Mouse (Mus musculus) kidney, embryonic 16.5 days (tissue): ENCODE results near the gene Gm16181. TPM values are rescaled to one million over a fixed set of nuclear protein-coding genes. Genes with fewer than 3 reads are reported as not detected.

Source experiments
- ATAC-seq: fragments of 200-750 bp; cut with Nextera tagmentation; 2 replicates; pipeline ENCODE4 v1.8.0; 2017; ENCODE audit warnings: moderate TSS enrichment; ENCODE audit not compliant: low FRiP score, low TSS enrichment
- H3K27ac ChIP-seq: fragments of 300-500 bp; sonication (generic); 2 replicates; pipeline ENCODE4 v1.5.1; 2014; ENCODE audit warnings: low read length
- H3K27me3 ChIP-seq: fragments of 300-500 bp; sonication (generic); 2 replicates; pipeline ENCODE4 v1.6.1; 2014; ENCODE audit warnings: low read length, control low read depth, mixed read lengths; ENCODE audit not compliant: insufficient read depth
- H3K36me3 ChIP-seq: fragments of 300-500 bp; sonication (generic); 2 replicates; pipeline ENCODE4 v1.6.1; 2014; ENCODE audit warnings: low read length, control low read depth, mixed read lengths; ENCODE audit not compliant: insufficient read depth
- H3K4me1 ChIP-seq: fragments of 300-500 bp; sonication (generic); 2 replicates; pipeline ENCODE4 v1.6.1; 2014; ENCODE audit warnings: low read length, control low read depth, mixed read lengths; ENCODE audit not compliant: insufficient read depth
- H3K4me2 ChIP-seq: fragments of 300-500 bp; sonication (generic); replicated peaks from 2 replicates; pipeline ENCODE4 v1.6.1; 2014; ENCODE audit warnings: low read depth, low read length
- H3K4me3 ChIP-seq: fragments of 300-500 bp; sonication (generic); 2 replicates; pipeline ENCODE4 v1.5.1; 2014; ENCODE audit warnings: mild to moderate bottlenecking, low read length
- H3K9ac ChIP-seq: fragments of 300-500 bp; sonication (generic); replicated peaks from 2 replicates; pipeline ENCODE4 v1.6.1; 2014; ENCODE audit warnings: low read length
- H3K9me3 ChIP-seq: fragments of 300-500 bp; sonication (generic); 2 replicates; pipeline ENCODE4 v1.6.1; 2016; ENCODE audit warnings: low read length, control low read depth
- WGBS: fragments of 180-500 bp; shearing (Covaris S2); extraction: QIAGEN DNeasy Blood & Tissue Kit; methylation state at CpG from one replicate; pipeline ENCODE4 v1.1.7; 2014; 5-methylcytosine and 5-hydroxymethylcytosine counted together
- polyA plus RNA-seq: library from polyadenylated mRNA; unstranded; fragments of >200 nt; fragmentation: Nextera tagmentation; extraction: Ambion mirVana; gene quantifications from 2 replicates; pipeline ENCODE4 v1.2.1, GENCODE M21; 2015

Gene Gm16181
- polyA plus RNA-seq, 1 experiment from 2014 or later: 0.56 TPM

DNA sequence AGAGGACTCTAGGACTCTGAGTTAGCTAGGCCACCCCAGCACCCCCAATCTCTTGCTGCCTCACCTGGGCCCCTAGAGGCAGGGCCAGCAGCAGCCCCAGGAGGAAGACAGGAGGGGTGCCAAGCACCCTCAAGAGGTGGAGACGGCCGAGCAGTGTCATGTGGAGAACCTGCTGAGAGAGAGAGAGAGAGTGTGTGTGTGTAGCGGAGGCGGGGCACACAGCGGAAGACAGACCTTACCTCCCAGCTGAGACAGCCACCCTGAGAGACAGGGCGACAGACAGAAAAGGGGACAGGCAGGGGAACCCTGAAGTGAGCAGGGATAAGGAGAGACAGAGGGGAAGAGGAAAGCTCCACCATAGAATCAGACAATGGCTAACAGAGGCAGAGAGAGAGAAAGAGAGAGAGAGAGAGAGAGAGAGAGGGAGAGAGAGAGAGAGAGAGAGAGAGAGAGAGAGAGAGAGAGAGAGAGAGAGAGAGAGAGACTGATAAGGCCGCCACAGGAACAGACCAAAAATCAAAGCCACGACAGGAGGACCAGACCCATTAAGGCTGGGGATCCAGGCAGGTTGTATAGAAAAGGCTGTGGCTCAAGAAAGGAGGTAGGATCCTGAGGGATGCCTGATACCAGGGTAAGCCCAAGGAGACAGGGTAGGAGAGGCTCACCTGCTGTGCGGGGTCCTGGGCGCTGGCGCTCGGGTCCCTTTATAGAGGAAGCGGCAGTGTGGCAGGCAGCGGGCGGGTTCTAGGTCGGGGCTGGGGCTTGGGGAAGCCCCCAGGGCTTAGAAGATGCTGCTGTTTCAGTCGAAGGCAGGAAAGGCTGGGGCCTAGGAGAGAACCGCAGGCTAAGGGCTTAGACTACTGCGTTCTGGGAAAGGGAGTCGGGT is 15.9 kb upstream of the Gm16181 start, which contains the start of gene Lta:
Lta (minus strand) TSS at position 858 of the 886 bp plus-strand sequence.
- Histone ChIP-seq H3K4me3 (no peak within 1 kb of the TSS), H3K9me3 (no peaks in the 10 kb centered on the region), H3K9ac (no peak within 1 kb of the TSS), H3K36me3 (no peaks in the 10 kb centered on the region), H3K27me3 (peaks cover 25% of the 10 kb centered on the region), H3K27ac (no peak within 1 kb of the TSS), H3K4me2 (no peak within 1 kb of the TSS), H3K4me1 (0 out of 2 replicates have a peak, but pooled peaks cover 9% of the 10 kb centered on the region)
- ATAC-seq: no peak
- 46% methylated on average over 20 of the region's 20 CpGs for WGBS

DNA sequence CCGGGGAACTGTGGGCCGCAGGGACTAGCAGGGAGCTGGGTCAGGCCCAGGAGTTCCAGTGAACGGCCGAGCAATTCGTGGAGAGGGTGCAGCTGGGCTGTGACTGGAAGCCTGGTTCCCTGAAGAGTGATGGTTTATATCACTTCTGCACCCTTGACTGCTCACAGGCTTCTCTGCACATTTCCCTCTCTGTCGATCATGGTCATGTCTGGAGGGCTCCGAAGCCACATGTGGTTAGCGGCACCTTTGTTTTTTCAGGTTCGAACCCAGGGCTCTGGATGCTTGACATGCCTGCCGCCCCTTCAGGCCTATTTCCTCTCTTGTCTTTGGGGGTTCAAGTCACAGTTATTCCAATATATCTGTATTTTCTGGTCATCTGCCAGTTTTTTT is 15.3 kb upstream of the Gm16181 start:
- Histone ChIP-seq H3K4me2 (no peak overlapping the region), H3K27ac (no peak overlapping the region), H3K4me3 (no peak overlapping the region), H3K9me3 (no peaks in the 10 kb centered on the region), H3K36me3 (no peaks in the 10 kb centered on the region), H3K27me3 (peaks cover 19% of the 10 kb centered on the region), H3K4me1 (0 out of 2 replicates have a peak, but pooled peaks cover 9% of the 10 kb centered on the region), H3K9ac (no peak overlapping the region)
- ATAC-seq: no peak
- 43% methylated on average over 10 of the region's 10 CpGs for WGBS

DNA sequence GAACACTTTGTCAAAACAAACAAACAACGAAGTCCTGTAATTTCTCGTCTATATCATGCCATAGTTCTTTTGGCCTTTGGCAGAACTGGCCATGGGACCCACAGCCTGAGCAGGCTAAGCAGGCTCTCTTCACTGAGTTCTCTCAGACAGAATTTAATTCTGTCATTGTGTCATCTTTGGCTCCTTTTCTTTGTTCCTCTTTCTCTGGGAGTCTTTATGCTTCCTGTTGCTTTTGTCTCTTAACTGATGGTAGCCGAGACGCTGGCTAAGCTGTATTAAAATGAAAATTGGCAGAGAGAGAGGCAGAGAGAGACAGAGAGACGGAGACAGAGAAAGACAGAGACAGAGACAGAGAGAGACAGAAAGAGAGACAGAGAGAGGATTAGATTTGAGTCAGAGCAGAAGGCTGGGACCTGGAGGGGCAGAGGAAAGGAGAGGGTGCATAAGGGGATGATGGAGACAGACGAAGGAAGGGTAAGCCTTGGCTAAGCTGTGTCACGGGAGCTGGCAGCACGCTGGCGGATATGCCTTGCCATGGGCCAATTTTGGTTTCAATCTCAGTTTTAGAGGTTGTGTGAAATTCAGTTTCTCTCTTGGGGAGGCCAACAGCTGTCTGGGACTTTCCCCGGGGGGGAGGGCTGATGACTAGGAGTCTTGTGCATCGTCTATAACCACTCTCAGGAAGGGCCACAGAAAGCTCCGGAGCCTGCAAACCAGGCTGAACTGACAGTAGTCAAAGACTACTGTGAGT is 10.7 kb upstream of the Gm16181 start:
- Histone ChIP-seq H3K27ac (no peak overlapping the region), H3K9me3 (no peaks in the 10 kb centered on the region), H3K36me3 (no peaks in the 10 kb centered on the region), H3K4me3 (no peak overlapping the region), H3K27me3 (no peaks in the 10 kb centered on the region), H3K4me1 (peaks cover 9% of the 10 kb centered on the region; the same call in 1 of the 2 replicates), H3K9ac (no peak overlapping the region), H3K4me2 (no peak overlapping the region)
- WGBS: 76% methylated on average over 12 of the region's 12 CpGs
- no peak for ATAC-seq

DNA sequence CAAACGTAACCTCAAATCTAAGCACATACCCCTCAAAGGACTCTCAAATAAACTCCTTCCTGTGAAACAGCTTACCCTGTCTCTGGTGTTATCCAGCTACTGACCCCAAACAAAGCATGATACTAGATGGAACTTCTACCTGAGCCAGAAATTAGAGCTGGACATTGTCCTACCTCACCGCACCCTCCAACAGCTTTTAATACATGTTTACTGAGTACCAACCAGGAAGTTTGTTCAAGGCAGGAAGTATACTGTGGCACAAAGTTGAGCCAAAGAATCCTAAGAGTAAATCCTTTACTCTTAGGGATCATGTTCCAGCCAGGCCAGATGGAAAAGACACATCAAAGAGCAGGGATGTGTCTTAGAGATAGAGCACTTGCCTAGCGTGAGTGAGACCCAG is 10.0 kb upstream of the Gm16181 start:
- H3K4me2 ChIP-seq: no peak overlapping the region

DNA sequence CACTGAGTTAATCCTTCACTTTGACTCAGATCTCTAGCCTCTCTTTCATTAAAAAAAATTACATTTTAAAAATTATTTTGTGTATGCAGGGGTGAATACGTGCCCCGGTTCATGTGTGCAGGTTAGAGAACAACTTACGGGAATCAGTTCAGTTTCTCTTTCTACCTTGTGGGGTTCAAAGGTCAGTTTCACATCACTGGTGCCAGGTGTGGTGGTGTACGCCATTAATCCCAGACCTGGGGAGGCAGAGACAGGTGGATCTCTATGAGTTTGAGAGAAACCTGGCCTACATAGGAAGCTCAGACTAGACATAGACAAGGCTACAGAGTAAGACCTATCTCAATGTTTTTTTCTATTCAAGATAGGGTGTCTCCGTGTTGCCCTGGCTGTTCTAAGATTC is 7.6 kb upstream of the Gm16181 start:
- H3K9me3 ChIP-seq: no peaks in the 10 kb centered on the region
- no peak overlapping the region for H3K4me3 ChIP-seq
- H3K27me3 ChIP-seq: no peaks in the 10 kb centered on the region
- no peak overlapping the region for H3K9ac ChIP-seq
- ATAC-seq: no peak
- no peak overlapping the region for H3K27ac ChIP-seq
- peaks cover 4% of the 10 kb centered on the region; the same call in 1 of the 2 replicates for H3K4me1 ChIP-seq
- WGBS: 92% methylated on average over 5 of the region's 5 CpGs
- no peak overlapping the region for H3K4me2 ChIP-seq
- no peaks in the 10 kb centered on the region for H3K36me3 ChIP-seq

More for the DNA sequence above, 10.0 kb upstream of the Gm16181 start:
- Histone ChIP-seq H3K9ac (no peak overlapping the region), H3K4me3 (no peak overlapping the region), H3K27me3 (no peaks in the 10 kb centered on the region), H3K4me1 (peaks cover 4% of the 10 kb centered on the region; the same call in 1 of the 2 replicates), H3K27ac (no peak overlapping the region), H3K36me3 (no peaks in the 10 kb centered on the region), H3K9me3 (no peaks in the 10 kb centered on the region)
- WGBS: 49% methylated on average over 3 of the region's 3 CpGs
- ATAC-seq: no peak

DNA sequence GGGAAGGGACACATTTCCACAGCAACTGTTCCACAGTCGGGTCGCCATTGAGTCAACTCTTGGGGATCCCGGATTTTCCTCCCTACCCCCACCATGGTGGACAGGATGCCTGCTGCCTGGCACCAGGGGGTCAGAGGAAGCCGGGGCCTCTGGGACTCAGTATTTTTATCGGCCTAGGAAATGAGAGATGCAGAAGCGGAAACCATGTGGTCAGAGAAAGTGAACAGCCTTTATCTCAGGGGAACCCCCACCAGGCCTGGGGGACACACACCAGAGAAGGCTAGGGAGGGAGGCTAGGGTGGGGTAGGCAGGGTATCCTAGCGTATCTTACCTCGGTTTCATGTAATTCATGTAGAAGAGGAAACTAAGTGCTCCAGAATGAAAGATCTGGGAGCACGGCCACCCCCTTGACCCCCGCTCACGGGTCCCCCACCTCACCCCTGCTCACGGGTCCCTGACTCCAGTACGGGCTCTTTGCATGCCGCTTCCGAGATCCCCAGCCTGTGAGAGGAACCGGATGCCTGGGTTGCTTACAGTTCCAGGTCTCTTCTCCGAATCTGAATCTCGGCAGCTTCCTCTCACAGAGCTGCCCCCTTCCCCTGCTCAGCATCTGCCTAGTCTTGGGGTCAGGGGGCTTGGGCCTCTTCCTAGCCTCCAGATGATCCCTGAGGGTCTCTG is 2.0 kb upstream of the Gm16181 start:
- no peak overlapping the region for H3K9ac ChIP-seq
- 66% methylated on average over 18 of the region's 18 CpGs for whole genome bisulfite sequencing
- no peaks in the 10 kb centered on the region for H3K9me3 ChIP-seq
- H3K36me3 ChIP-seq: peaks cover 12% of the 10 kb centered on the region; the same call in 1 of the 2 replicates
- peaks cover 13% of the 10 kb centered on the region for H3K4me1 ChIP-seq
- ATAC-seq: peak; percentile 43; the same call in 1 of the 2 replicates
- H3K4me2 ChIP-seq: no peak overlapping the region
- H3K27ac ChIP-seq: peak overlapping the region; percentile 81
- H3K4me3 ChIP-seq: no peak overlapping the region
- H3K27me3 ChIP-seq: no peaks in the 10 kb centered on the region

DNA sequence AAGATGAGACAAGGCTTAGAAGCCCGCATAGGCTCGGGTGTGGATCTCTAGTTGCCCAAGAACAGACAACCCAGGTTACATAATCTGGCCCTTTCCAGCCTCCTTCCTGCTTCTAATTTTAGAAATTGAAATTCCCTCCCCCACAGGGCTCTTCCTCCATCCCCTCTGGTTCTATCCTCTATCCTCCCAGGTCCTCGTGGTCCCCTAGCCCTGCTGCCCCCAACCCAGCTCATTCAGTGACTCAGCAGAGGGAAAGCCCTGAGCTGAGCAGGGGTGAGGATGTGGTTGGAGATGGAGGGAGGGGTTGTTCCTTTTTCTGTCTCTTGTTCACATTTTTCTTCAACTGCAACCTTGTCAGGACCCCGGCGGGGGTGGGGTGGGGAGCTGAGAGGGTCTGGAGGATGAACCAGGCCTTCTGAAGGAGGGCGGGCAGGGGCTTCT is 1.0 kb upstream of the Gm16181 start:
- H3K27me3 ChIP-seq: no peaks in the 10 kb centered on the region
- no peak for ATAC-seq
- H3K4me3 ChIP-seq: no peak overlapping the region
- H3K9me3 ChIP-seq: no peaks in the 10 kb centered on the region
- peaks cover 12% of the 10 kb centered on the region; the same call in 1 of the 2 replicates for H3K36me3 ChIP-seq
- peaks cover 10% of the 10 kb centered on the region for H3K4me1 ChIP-seq
- H3K27ac ChIP-seq: peak overlapping the region; percentile 22; the same call in 1 of the 2 replicates
- 68% methylated on average over 6 of the region's 6 CpGs for WGBS
- no peak overlapping the region for H3K9ac ChIP-seq
- H3K4me2 ChIP-seq: no peak overlapping the region

DNA sequence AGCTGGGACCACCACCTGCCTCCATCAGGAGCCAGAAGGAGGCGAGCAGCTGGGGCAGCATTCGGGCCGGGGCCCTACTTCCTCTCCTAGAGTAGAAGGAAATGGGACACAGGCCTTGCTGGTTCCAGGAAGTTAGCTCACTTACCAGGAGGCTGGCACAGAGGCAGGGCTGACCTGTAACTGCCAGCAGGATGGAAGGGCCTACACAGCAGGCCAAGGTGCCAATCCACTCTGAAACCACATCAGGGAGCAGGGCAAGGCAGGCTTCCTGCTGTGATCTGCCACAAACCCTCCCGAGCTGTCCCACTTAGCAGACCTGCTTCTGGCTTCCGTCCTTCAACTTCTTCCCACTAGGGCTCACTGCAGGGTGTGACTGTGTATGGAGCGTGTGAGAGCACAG is 1.7 kb downstream of the Gm16181 start:
- WGBS: 67% methylated on average over 6 of the region's 6 CpGs
- H3K27me3 ChIP-seq: no peaks in the 10 kb centered on the region
- ATAC-seq: no peak
- H3K4me1 ChIP-seq: peaks cover 9% of the 10 kb centered on the region
- peaks cover 15% of the 10 kb centered on the region for H3K36me3 ChIP-seq
- no peak overlapping the region for H3K9ac ChIP-seq
- H3K9me3 ChIP-seq: no peaks in the 10 kb centered on the region
- no peak overlapping the region for H3K4me3 ChIP-seq
- no peak overlapping the region for H3K27ac ChIP-seq
- no peak overlapping the region for H3K4me2 ChIP-seq

DNA sequence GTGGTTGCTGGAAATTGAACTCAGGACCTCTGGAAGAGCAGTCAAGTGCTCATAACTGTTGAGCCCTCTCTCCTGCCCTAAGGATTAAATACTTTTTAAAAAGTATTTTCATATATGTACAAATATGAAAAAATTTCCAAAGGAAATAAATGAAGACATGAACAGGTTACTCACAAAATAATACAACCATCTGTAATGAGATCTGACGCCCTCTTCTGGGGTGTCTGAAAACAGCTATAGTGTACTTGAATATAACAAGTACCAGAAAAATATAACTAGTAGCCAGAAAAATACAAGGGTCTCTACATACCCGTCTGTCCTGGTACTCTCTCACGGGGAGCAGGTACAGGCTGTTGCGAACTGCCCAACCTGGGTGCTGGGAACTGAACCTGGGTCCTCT is 4.0 kb downstream of the Gm16181 start:
- Histone ChIP-seq H3K36me3 (peaks cover 22% of the 10 kb centered on the region), H3K4me3 (no peak overlapping the region), H3K4me2 (no peak overlapping the region), H3K9ac (no peak overlapping the region), H3K4me1 (peaks cover 9% of the 10 kb centered on the region), H3K27ac (no peak overlapping the region), H3K27me3 (no peaks in the 10 kb centered on the region), H3K9me3 (no peaks in the 10 kb centered on the region)
- WGBS: 89% methylated on average over 4 of the region's 4 CpGs
- ATAC-seq: no peak
